Mouse (Mus musculus) ES-Bruce4 (cell line): ENCODE data around the gene Rgs19. TPM values are rescaled to one million over a fixed set of nuclear protein-coding genes. Genes with fewer than 3 reads are reported as not detected.
A peak's percentile ranks its signal among the peaks of the same experiment; 100 is the strongest.

Experiments
- H3K27ac ChIP-seq: 2 replicates; pipeline ENCODE4 v1.5.1; 2012; ENCODE audit warnings: low read length, inconsistent platforms; ENCODE audit not compliant: insufficient read depth
- H3K27me3 ChIP-seq: 2 replicates; pipeline ENCODE4 v1.6.1; 2012; ENCODE audit warnings: mild to moderate bottlenecking, low read length, inconsistent platforms; ENCODE audit not compliant: control insufficient read depth, poor library complexity, insufficient read depth, severe bottlenecking
- H3K36me3 ChIP-seq: 2 replicates; pipeline ENCODE4 v1.6.1; 2012; ENCODE audit warnings: inconsistent platforms, mild to moderate bottlenecking, low read length, moderate library complexity; ENCODE audit not compliant: control insufficient read depth, poor library complexity, insufficient read depth, severe bottlenecking
- H3K4me1 ChIP-seq: one replicate; pipeline ENCODE4 v1.8.1; 2011; ENCODE audit warnings: low read length; ENCODE audit not compliant: control insufficient read depth, insufficient read depth
- H3K4me3 ChIP-seq: 2 replicates; pipeline ENCODE4 v1.5.1; 2011; ENCODE audit warnings: low read depth, mild to moderate bottlenecking, low read length
- H3K9ac ChIP-seq: 2 replicates; pipeline ENCODE4 v1.6.1; 2012; ENCODE audit warnings: low read depth, mild to moderate bottlenecking, inconsistent platforms; ENCODE audit not compliant: poor library complexity, severe bottlenecking
- H3K9me3 ChIP-seq: replicated peaks from 2 replicates; pipeline ENCODE4 v1.6.1; 2012; ENCODE audit warnings: mild to moderate bottlenecking, low read length, inconsistent platforms; ENCODE audit not compliant: control insufficient read depth, poor library complexity, insufficient read depth, severe bottlenecking
- CTCF ChIP-seq: IDR thresholded peaks from one replicate; pipeline ENCODE4 v1.8.1; 2011; ENCODE audit warnings: low read depth, low read length
- EP300 ChIP-seq: IDR thresholded peaks from 2 replicates; pipeline ENCODE4 v1.6.1; 2011; ENCODE audit warnings: low read depth, low read length; ENCODE audit not compliant: insufficient read depth
- POLR2A ChIP-seq: IDR thresholded peaks from one replicate; pipeline ENCODE4 v1.8.1; 2011; ENCODE audit warnings: low read length; ENCODE audit not compliant: insufficient read depth
- polyA plus RNA-seq: library from polyadenylated mRNA; stranded (reverse); fragments of >200 nt; gene quantifications from 2 replicates; pipeline ENCODE4 v1.2.4, GENCODE M21; 2011; ENCODE audit warnings: low read depth; ENCODE audit not compliant: missing spikeins, insufficient read depth, insufficient read length

Rgs19 gene
- polyA plus RNA-seq, 1 experiment = 46.5 TPM

DNA sequence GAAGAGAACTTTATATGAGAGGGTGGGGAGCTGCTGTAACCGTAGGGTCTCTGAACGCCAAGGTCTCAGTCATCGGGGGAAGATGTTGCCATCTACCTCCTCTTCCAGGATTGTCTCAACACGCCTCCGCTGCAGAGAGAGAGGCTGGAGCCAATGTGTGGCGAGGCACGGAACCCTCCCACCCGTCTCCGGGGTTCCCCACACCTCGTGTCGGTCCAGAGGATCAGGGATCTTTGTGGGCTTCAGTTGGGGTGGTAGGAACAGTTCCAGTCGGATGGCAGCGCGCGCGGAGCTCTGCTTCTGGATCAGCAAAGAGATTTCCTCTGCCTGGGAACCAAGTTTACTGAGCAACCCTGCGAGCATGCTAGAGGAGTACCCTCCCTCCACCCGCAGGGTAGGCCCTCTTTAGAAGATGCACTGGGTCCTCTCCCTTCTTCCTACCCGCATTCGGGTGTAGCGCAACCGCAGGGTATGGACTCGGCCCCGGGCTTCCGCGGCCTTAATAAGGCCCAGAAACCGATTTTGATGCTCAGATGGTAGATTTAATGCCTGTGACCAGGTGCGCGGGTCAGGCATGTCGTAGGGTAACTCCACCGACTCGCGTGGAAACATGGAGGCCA is 3.1 kb upstream of the Rgs19 start:
- Histone ChIP-seq H3K4me3 (peak overlapping the region; percentile 65), H3K27ac (no peak overlapping the region), H3K9me3 (no peaks in the 10 kb centered on the region), H3K36me3 (no peaks in the 10 kb centered on the region), H3K27me3 (no peaks in the 10 kb centered on the region), H3K4me1 (no peaks in the 10 kb centered on the region), H3K9ac (peak overlapping the region; percentile 27)
- TF ChIP-seq EP300 (no peak), CTCF (no peak), POLR2A (no peak)

DNA sequence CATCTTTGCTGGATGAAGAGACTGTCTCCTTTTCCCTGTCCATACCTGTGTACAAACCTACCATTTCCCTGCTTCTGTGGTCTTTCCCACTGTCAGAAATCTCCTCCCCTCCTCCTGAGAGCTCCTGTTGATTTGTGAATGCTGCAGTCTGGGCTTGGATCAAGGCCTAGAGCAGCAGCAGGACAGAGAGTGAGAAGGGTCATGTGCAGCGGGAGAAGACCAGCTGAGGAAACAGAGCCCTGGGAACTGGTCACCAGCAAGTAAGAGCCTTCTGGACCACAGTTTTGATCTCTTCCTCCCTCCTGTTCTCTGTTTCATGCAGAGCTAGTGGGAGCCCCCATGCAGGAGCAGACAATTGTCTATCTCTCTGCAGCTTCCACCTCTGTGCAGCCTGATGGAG is 2.0 kb upstream of the Rgs19 start:
- no peaks in the 10 kb centered on the region for H3K36me3 ChIP-seq
- no peak overlapping the region for H3K4me3 ChIP-seq
- no peak overlapping the region for H3K27ac ChIP-seq
- H3K9me3 ChIP-seq = no peaks in the 10 kb centered on the region
- no peak overlapping the region for H3K9ac ChIP-seq
- no peak for TF ChIP-seq EP300
- TF ChIP-seq CTCF = no peak
- no peak for TF ChIP-seq POLR2A
- no peaks in the 10 kb centered on the region for H3K27me3 ChIP-seq
- no peaks in the 10 kb centered on the region for H3K4me1 ChIP-seq

DNA sequence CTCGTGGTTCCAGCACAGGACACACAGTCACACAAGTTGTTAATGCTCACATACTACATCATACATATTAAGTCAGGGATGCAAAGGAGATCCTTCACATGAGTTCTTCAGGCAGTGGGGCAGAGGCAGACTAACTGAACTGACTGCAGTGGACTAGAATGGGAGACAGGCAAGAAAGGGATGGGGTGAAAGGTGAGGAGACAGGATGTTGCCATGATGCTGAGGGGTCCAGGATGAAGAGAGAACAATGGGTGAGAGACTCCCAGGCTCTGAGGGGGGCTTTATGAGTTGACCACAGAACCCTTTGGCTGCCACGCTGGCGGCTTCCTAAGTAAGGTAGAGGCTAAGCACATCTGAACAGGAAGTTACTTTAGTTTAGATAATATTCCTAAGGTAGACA is 804 bp upstream of the Rgs19 start:
- no peak for TF ChIP-seq EP300
- no peak for TF ChIP-seq CTCF
- no peak for TF ChIP-seq POLR2A

DNA sequence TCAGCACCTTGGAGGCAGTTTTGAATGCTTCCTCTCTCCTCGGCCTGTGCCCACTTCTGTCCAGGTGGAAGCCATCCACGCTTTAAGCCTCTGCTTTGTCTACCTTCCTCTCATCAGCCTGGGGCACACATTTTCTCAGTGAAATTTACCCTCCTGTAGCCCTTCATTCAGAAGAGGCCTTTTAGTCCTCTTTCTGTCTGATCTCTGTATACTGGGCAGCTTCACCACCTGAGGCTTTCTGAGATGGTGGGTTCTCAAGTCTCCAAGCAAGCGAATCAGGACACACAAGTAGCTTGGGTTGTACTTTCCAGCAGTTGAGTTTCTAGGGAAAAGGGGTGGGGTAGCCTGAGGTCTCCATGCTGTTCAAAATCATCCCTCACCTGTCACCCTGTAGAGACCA is 1.5 kb downstream of the Rgs19 start:
- Histone ChIP-seq H3K9ac (no peak overlapping the region), H3K27ac (no peak overlapping the region), H3K27me3 (no peaks in the 10 kb centered on the region), H3K4me3 (no peak overlapping the region), H3K36me3 (0 out of 2 replicates have a peak, but pooled peaks cover 4% of the 10 kb centered on the region), H3K9me3 (no peaks in the 10 kb centered on the region), H3K4me1 (no peaks in the 10 kb centered on the region)
- no peak for TF ChIP-seq POLR2A
- no peak for TF ChIP-seq CTCF
- TF ChIP-seq EP300 = no peak

More for the DNA sequence above, 804 bp upstream of the Rgs19 start:
- no peaks in the 10 kb centered on the region for H3K4me1 ChIP-seq
- H3K9ac ChIP-seq = peak overlapping the region; percentile 91; the same call in 1 of the 2 replicates
- no peaks in the 10 kb centered on the region for H3K9me3 ChIP-seq
- no peaks in the 10 kb centered on the region for H3K36me3 ChIP-seq
- H3K27me3 ChIP-seq = no peaks in the 10 kb centered on the region
- H3K4me3 ChIP-seq = no peak overlapping the region
- H3K27ac ChIP-seq = no peak overlapping the region

DNA sequence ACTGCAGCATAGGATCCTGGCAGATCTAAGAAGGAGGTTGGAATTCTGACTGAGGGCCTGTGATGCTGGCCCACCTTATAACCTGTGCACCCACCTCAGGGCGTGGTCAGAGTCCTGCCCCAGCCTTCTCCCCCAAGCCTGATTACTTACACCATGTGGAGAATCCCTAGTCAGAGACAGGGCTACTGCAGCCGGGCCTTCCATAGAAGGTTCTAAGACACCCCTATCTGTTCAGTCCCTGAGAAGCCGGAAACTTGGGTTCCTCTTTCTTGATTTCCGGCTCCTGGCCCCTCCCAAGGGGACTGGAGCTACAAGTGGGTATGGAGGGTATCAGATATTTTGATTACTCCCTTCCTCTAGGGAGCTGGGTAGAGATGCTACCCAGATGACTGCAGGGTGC is 2.2 kb downstream of the Rgs19 start:
- Histone ChIP-seq H3K4me1 (no peaks in the 10 kb centered on the region), H3K9ac (no peak overlapping the region), H3K27me3 (no peaks in the 10 kb centered on the region), H3K4me3 (no peak overlapping the region), H3K9me3 (no peaks in the 10 kb centered on the region), H3K36me3 (0 out of 2 replicates have a peak, but pooled peaks cover 4% of the 10 kb centered on the region), H3K27ac (no peak overlapping the region)
- TF ChIP-seq POLR2A (no peak), EP300 (no peak), CTCF (no peak)

DNA sequence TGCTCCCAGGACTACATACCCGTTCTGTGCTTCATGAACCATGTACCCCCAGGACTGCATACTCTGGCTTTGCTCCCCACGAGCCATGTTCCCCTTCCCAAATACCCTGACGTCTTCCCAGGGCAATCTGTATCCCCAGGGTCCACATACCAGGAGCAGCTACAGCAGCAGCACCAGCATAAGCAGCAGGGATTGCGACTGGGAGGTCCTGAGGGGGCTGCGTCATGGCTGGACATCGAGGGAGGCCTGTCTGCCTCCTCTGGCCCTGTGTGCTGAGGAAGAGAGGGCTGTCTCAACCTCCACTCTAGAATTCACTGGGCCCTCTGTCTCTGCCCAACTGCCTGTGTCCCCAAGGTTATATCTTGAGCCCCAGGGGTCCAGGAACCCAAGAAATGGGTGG is 2.7 kb downstream of the Rgs19 start:
- H3K27me3 ChIP-seq = no peaks in the 10 kb centered on the region
- 0 out of 2 replicates have a peak, but pooled peaks cover 4% of the 10 kb centered on the region for H3K36me3 ChIP-seq
- H3K9ac ChIP-seq = no peak overlapping the region
- H3K4me1 ChIP-seq = no peaks in the 10 kb centered on the region
- no peak for TF ChIP-seq CTCF
- TF ChIP-seq POLR2A = no peak
- no peak for TF ChIP-seq EP300
- no peak overlapping the region for H3K27ac ChIP-seq
- H3K9me3 ChIP-seq = no peaks in the 10 kb centered on the region
- H3K4me3 ChIP-seq = no peak overlapping the region
